Mouse (Mus musculus) heart, postnatal 0 days (tissue): Measurements from ENCODE around the gene Zfp260. TPM values are rescaled to one million over a fixed set of nuclear protein-coding genes. Genes with fewer than 3 reads are reported as not detected.
A peak's percentile ranks its signal among the peaks of the same experiment; 100 is the strongest.

Source experiments
- ATAC-seq: fragments of 200-750 bp; cut with Nextera tagmentation; 2 replicates; pipeline ENCODE4 v1.8.0; 2017; ENCODE audit warnings: low read depth, moderate number of reproducible peaks, moderate library complexity; ENCODE audit not compliant: insufficient read depth
- DNase-seq: peaks from one replicate; pipeline ENCODE4 v3.0.0-alpha.2; 2016; ENCODE audit warnings: low spot score
- H3K27ac ChIP-seq: fragments of 300-500 bp; sonication (generic); 2 replicates; pipeline ENCODE4 v1.5.1; 2014; ENCODE audit warnings: low read depth, mild to moderate bottlenecking
- H3K27me3 ChIP-seq: fragments of 300-500 bp; sonication (generic); 2 replicates; pipeline ENCODE4 v1.6.1; 2014; ENCODE audit warnings: low read length, mixed read lengths; ENCODE audit not compliant: control insufficient read depth, insufficient read depth
- H3K36me3 ChIP-seq: fragments of 300-500 bp; sonication (generic); replicated peaks from 2 replicates; pipeline ENCODE4 v1.6.1; 2014; ENCODE audit warnings: low read length, mixed read lengths; ENCODE audit not compliant: control insufficient read depth, insufficient read depth
- H3K4me1 ChIP-seq: fragments of 300-500 bp; sonication (generic); 2 replicates; pipeline ENCODE4 v1.6.1; 2014; ENCODE audit warnings: antibody characterized with exemption; ENCODE audit not compliant: control insufficient read depth, insufficient read depth
- H3K4me2 ChIP-seq: fragments of 300-500 bp; sonication (generic); 2 replicates; pipeline ENCODE4 v1.6.1; 2014; ENCODE audit warnings: low read depth, mild to moderate bottlenecking, low read length, moderate library complexity
- H3K4me3 ChIP-seq: fragments of 300-500 bp; sonication (generic); 2 replicates; pipeline ENCODE4 v1.5.1; 2014; ENCODE audit warnings: low read depth, low read length
- H3K9ac ChIP-seq: fragments of 300-500 bp; sonication (generic); replicated peaks from 2 replicates; pipeline ENCODE4 v1.6.1; 2014; ENCODE audit warnings: low read depth, low read length, mixed read lengths
- H3K9me3 ChIP-seq: fragments of 300-500 bp; sonication (generic); replicated peaks from 2 replicates; pipeline ENCODE4 v1.6.1; 2016; ENCODE audit warnings: low read length; ENCODE audit not compliant: control insufficient read depth
- CTCF ChIP-seq: IDR thresholded peaks from 2 replicates; pipeline ENCODE4 v1.5.1; 2016; ENCODE audit warnings: antibody characterized with exemption, control low read depth, low read depth
- EP300 ChIP-seq: IDR thresholded peaks from 2 replicates; pipeline ENCODE4 v1.6.1; 2016; ENCODE audit warnings: antibody characterized with exemption, low read depth
- WGBS: fragments of 180-500 bp; shearing (Covaris S2); extraction: QIAGEN DNeasy Blood & Tissue Kit; methylation state at CpG from one replicate; pipeline ENCODE4 v1.1.7; 2014; 5-methylcytosine and 5-hydroxymethylcytosine counted together
- polyA plus RNA-seq: library from polyadenylated mRNA; unstranded; fragments of >200 nt; fragmentation: Nextera tagmentation; extraction: Ambion mirVana; gene quantifications from 2 replicates; pipeline ENCODE4 v1.2.1, GENCODE M21; 2015
- total RNA-seq: library from RNA; depleted of rRNA; stranded (reverse); fragments of >200 nt; gene quantifications from 2 replicates; pipeline ENCODE4 v1.2.3, GENCODE M21; 2014; ENCODE audit warnings: low replicate concordance; rRNA removed

Zfp260 gene
- total RNA-seq (33.1 and 54.8 TPM in 2 replicates), polyA plus RNA-seq (54.6 and 57.9 TPM in 2 replicates)

DNA sequence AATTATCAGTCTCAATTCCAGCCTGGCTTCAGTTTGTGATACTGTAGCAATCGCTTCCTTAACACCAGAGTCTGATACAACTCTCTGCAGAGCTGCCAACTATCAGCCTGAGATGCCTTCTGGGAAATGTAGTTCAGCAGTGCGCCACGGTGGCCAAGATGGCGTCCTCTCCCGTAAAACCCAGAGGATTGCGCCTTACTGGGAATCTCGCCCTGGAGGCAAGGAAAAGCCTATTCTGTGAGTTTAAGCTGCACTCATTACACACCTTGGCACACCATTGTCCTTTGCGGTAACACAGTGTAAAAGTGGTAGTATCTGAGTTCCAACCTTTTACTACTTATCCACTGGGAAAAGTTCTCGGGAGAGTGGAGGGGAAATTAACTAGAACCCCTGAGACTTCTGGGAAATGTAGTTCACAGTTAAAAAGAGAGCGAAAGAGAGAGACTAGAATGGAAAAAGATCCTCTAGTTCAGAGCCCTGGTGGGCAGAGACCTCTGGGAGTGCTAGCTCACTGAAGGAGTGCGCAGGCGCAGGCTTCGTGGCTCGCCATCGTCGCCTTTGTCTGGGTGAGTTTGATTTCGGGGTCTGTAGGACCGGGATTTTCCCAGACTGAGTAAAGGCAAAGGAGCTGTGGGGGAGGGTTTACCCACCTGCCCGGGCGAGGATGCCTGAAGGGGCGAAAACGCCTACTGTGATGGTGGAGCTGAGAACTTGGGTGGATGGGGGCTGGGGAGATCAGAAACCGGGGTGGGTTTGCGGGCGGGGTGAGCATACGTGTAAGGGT lies at the start of gene Zfp260:
Gene Zfp260 (plus strand): TSS at position 132 of the 784 bp plus-strand sequence.
- peaks cover 7% of the 10 kb centered on the region for H3K4me1 ChIP-seq
- H3K9ac ChIP-seq, result peak within 1 kb of the TSS; percentile 76
- WGBS, result under 1% methylated on average over 26 of the region's 26 CpGs
- TF ChIP-seq CTCF, result no peak; the same call in 1 of the 2 replicates
- no peak for TF ChIP-seq EP300
- H3K27ac ChIP-seq, result peak within 1 kb of the TSS; percentile 93
- H3K4me2 ChIP-seq, result peak within 1 kb of the TSS; percentile 71
- DNase-seq (peak; percentile 98), ATAC-seq (peak; percentile 79)
- no peaks in the 10 kb centered on the region for H3K27me3 ChIP-seq
- H3K36me3 ChIP-seq, result peaks cover 4% of the 10 kb centered on the region
- no peaks in the 10 kb centered on the region for H3K9me3 ChIP-seq
- peak within 1 kb of the TSS; percentile 70 for H3K4me3 ChIP-seq

DNA sequence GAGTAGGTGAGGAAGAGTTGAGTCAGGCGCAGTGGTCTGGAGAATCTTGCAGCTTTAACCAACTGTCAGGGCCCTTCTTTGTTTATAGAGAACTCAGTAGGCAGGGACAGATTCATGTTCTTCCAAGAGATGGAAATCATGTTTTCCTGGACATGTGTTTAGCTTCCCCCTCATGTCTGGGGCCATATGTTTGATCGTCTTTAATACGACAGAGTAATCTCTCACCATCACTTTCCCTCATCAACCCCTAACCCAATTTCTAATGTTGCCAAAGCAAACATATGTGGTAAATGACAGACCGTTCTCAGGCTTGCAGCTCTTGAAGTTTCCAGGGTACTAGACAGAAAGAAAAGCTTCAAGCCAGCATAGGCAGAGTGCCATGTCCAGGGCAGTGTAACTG lies 46.5 kb upstream of the Zfp260 start:
- no peak for ATAC-seq
- 60% methylated on average over 4 of the region's 4 CpGs for WGBS
- no peaks in the 10 kb centered on the region for H3K27me3 ChIP-seq

DNA sequence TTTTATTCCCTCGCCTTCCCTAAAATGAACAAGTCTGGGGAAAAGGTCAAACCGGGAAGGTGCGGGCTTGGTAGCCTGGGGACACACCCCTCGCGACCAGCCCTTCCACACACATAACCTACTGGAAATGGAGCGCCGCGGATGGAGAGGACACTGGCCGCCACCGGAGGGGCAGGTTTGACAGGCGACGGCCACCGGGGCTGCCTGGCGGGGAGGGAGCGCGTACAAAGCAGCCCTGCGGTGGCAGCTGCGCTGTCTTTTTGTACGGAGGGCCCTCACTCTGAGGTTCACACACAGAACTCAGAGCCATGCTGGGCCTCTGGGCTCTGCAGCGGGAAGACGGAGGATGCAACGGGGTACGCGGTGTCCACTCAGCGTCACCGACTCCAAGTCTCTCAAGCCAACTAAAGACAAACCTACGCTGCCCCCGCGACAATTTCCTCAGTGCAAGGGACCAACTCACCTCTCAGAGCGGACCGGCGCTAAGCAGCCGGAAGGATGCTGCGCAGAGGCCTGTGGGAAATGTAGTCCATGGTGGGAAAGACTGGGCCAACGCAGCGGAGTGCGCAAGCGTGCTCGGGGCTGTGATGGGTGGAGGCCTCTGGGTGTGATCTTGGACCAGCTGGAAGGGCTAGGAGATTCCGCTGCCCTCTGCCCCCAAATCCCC lies 43.6 kb upstream of the Zfp260 start, which contains the start of gene Zfp14:
Gene Zfp14 (minus strand): TSS at position 499 of the 667 bp plus-strand sequence.
- Histone ChIP-seq H3K4me3 (peak within 1 kb of the TSS; percentile 74), H3K27ac (peak within 1 kb of the TSS; percentile 56), H3K4me2 (peak within 1 kb of the TSS; percentile 97), H3K9me3 (no peaks in the 10 kb centered on the region), H3K9ac (peak within 1 kb of the TSS; percentile 45; the same call in 1 of the 2 replicates), H3K27me3 (no peaks in the 10 kb centered on the region), H3K36me3 (peaks cover under 1% of the 10 kb centered on the region; the same call in 1 of the 2 replicates), H3K4me1 (peaks cover 6% of the 10 kb centered on the region; the same call in 1 of the 2 replicates)
- under 1% methylated on average over 40 of the region's 40 CpGs for whole genome bisulfite sequencing
- TF ChIP-seq CTCF (no peak), EP300 (no peak)
- ATAC-seq (peak; percentile 97), DNase-seq (peak; percentile 82)

More for the DNA sequence above, 46.5 kb upstream of the Zfp260 start:
- DNase-seq, result no peak
- Histone ChIP-seq H3K9ac (no peak overlapping the region), H3K4me3 (no peak overlapping the region), H3K36me3 (no peaks in the 10 kb centered on the region), H3K4me2 (no peak overlapping the region), H3K9me3 (no peaks in the 10 kb centered on the region), H3K4me1 (peaks cover 6% of the 10 kb centered on the region; the same call in 1 of the 2 replicates), H3K27ac (no peak overlapping the region)
- no peak for TF ChIP-seq CTCF
- TF ChIP-seq EP300, result no peak

DNA sequence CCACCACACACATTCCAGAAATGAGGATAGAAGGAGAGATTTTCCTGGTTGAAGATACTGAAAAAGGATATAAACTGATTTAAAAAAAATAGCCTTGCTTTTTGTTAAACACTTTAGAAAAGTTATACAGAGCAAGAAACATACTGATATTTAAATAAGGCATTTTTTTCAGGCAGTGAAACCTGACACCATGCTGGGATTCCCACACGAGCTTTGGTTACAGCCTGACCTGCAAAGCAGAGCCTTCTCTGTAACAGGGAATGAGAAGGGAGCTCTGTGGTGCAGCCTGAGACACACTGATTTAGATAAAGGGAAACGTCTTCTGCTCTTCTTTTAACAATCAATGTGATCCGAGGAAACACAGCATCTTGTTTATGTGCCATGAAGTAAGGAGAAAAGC lies 41.0 kb upstream of the Zfp260 start:
- ATAC-seq (no peak), DNase-seq (no peak)
- Histone ChIP-seq H3K27ac (no peak overlapping the region), H3K27me3 (no peaks in the 10 kb centered on the region), H3K4me1 (peaks cover 6% of the 10 kb centered on the region; the same call in 1 of the 2 replicates), H3K4me2 (no peak overlapping the region), H3K4me3 (no peak overlapping the region), H3K9me3 (no peaks in the 10 kb centered on the region), H3K9ac (no peak overlapping the region), H3K36me3 (peaks cover 14% of the 10 kb centered on the region)
- TF ChIP-seq CTCF (no peak), EP300 (no peak)
- 4% methylated on average over 3 of the region's 3 CpGs for WGBS

DNA sequence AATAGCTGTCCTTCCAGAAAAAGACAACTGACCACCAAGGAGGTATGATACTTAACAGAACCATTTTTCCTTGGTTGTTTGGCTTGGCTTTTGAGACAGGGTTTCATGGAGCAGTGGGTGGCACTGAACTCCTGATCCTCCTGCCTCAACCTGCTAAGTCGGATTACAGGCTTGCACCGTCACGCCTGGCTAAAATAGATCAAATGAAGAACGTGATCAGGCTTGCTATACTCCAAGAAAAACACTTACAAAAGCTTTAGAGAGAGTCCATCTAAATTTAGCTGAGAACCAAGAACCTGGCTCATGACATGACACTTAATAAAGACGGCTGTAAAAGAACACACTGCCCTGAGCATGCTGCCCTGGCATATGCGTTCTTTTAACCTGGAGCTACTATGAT lies 34.2 kb upstream of the Zfp260 start:
- no peaks in the 10 kb centered on the region for H3K27me3 ChIP-seq
- DNase-seq, result peak; percentile 20
- H3K9me3 ChIP-seq, result no peaks in the 10 kb centered on the region
- H3K36me3 ChIP-seq, result peaks cover 22% of the 10 kb centered on the region
- ATAC-seq, result peak; percentile 41; the same call in 1 of the 2 replicates
- peak overlapping the region; percentile 24; the same call in 1 of the 2 replicates for H3K27ac ChIP-seq
- no peaks in the 10 kb centered on the region for H3K4me1 ChIP-seq
- 48% methylated on average over 6 of the region's 6 CpGs for WGBS
- TF ChIP-seq EP300 (no peak), CTCF (no peak)
- no peak overlapping the region for H3K4me3 ChIP-seq
- no peak overlapping the region for H3K4me2 ChIP-seq
- no peak overlapping the region for H3K9ac ChIP-seq
